Mouse (Mus musculus) cortical plate, adult 2 months (tissue): ENCODE data around the gene Tuba1a.

Source experiments
- CTCF ChIP-seq: fragments of 200-500 bp; IDR thresholded peaks from 2 replicates; pipeline ENCODE4 v1.5.1; 2011; ENCODE audit warnings: mild to moderate bottlenecking, control low read depth, low read length; ENCODE audit not compliant: insufficient read depth; ENCODE audit errors: extremely low read depth
- POLR2A ChIP-seq: fragments of 200-500 bp; IDR thresholded peaks from 2 replicates; pipeline ENCODE4 v1.6.1; 2011; ENCODE audit warnings: mild to moderate bottlenecking, low read length, control low read depth; ENCODE audit not compliant: insufficient read depth; ENCODE audit errors: extremely low read depth

DNA sequence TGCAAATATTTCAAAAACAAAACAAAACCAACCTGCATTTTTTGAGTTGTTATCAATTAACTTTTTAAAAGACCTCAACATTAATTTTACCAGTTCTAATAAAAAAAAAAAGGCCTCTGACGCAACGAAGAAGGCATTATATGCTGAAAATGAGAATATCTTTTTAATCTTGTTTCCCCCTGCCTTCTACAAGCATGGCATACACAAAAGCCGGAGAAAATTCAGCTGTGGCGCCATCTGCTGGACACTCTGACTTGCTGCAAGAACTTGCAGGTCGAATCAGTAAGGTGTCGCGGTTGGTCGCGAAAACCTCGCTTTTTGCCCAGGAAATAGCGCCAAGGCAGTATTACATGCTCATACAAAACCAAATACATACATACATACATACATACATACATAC is 40.4 kb upstream of the Tuba1a start:
- TF ChIP-seq POLR2A = no peak
- peak; percentile 90 for TF ChIP-seq CTCF
